Mouse (Mus musculus) stomach, postnatal 0 days (tissue): ENCODE results near the gene Map4k1. TPM values are rescaled to one million over a fixed set of nuclear protein-coding genes. Genes with fewer than 3 reads are reported as not detected.

ENCODE experiments used
- ATAC-seq: fragments of 200-750 bp; cut with Nextera tagmentation; 2 replicates; pipeline ENCODE4 v1.8.0; 2017; ENCODE audit not compliant: low FRiP score, low TSS enrichment
- DNase-seq: peaks from one replicate; pipeline ENCODE4 v3.0.0-alpha.2; 2016; ENCODE audit warnings: low spot score
- H3K27ac ChIP-seq: fragments of 300-500 bp; sonication (generic); replicated peaks from 2 replicates; pipeline ENCODE4 v1.5.1; 2014; ENCODE audit warnings: mild to moderate bottlenecking, control low read depth
- H3K27me3 ChIP-seq: fragments of 300-500 bp; sonication (generic); 2 replicates; pipeline ENCODE4 v1.6.1; 2014; ENCODE audit warnings: low read length; ENCODE audit not compliant: control insufficient read depth, insufficient read depth
- H3K36me3 ChIP-seq: fragments of 300-500 bp; sonication (generic); 2 replicates; pipeline ENCODE4 v1.6.1; 2014; ENCODE audit warnings: low read length, mixed read lengths; ENCODE audit not compliant: control insufficient read depth, insufficient read depth
- H3K4me1 ChIP-seq: fragments of 300-500 bp; sonication (generic); replicated peaks from 2 replicates; pipeline ENCODE4 v1.6.1; 2014; ENCODE audit warnings: antibody characterized with exemption; ENCODE audit not compliant: control insufficient read depth, insufficient read depth
- H3K4me2 ChIP-seq: fragments of 300-500 bp; sonication (generic); replicated peaks from 2 replicates; pipeline ENCODE4 v1.6.1; 2014; ENCODE audit warnings: low read depth, mild to moderate bottlenecking, control low read depth, moderate library complexity
- H3K4me3 ChIP-seq: fragments of 300-500 bp; sonication (generic); 2 replicates; pipeline ENCODE4 v1.5.1; 2014; ENCODE audit warnings: low read depth, low read length, control low read depth
- H3K9ac ChIP-seq: fragments of 300-500 bp; sonication (generic); 2 replicates; pipeline ENCODE4 v1.6.1; 2014; ENCODE audit warnings: mild to moderate bottlenecking, low read length, control low read depth, mixed read lengths
- H3K9me3 ChIP-seq: fragments of 300-500 bp; sonication (generic); 2 replicates; pipeline ENCODE4 v1.6.1; 2016; ENCODE audit warnings: low read length; ENCODE audit not compliant: control insufficient read depth
- CTCF ChIP-seq: IDR thresholded peaks from 2 replicates; pipeline ENCODE4 v1.5.1; 2016; ENCODE audit warnings: antibody characterized with exemption, low read depth, mild to moderate bottlenecking, moderate library complexity
- EP300 ChIP-seq: optimal IDR thresholded peaks from 2 replicates; pipeline ENCODE3; 2016; ENCODE audit warnings: antibody characterized with exemption
- WGBS: fragments of 180-500 bp; shearing (Covaris S2); extraction: QIAGEN DNeasy Blood & Tissue Kit; methylation state at CpG from one replicate; pipeline ENCODE4 v1.1.7; 2014; 5-methylcytosine and 5-hydroxymethylcytosine counted together
- polyA plus RNA-seq: library from polyadenylated mRNA; unstranded; fragments of >200 nt; fragmentation: Nextera tagmentation; extraction: Ambion mirVana; gene quantifications from 2 replicates; pipeline ENCODE4 v1.2.1, GENCODE M21; 2015

Map4k1 gene
- polyA plus RNA-seq, 1 experiment from 2014 or later: 3.6 TPM

DNA sequence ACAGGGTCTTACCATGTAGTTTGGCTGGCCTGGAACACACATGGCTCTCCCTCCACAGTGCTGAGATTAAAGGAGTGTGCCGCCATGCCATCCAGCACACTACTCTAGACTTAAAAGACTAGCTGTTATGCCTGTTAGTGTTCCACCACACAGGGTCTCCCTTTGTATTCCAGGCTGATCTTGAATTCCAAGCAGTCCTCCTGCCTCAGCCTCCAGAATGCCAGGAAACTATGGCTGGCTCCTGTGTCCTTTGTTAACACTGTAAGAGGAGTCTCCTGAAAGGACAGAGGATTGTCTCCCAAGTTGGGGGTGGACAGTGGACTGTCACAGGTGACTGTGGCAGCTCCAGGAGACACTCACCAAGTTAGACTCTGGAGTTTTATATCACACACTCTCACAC, 12.6 kb upstream of the Map4k1 start:
- Histone ChIP-seq H3K4me1 (0 out of 2 replicates have a peak, but pooled peaks cover 3% of the 10 kb centered on the region), H3K36me3 (peaks cover 10% of the 10 kb centered on the region), H3K9me3 (no peaks in the 10 kb centered on the region), H3K4me3 (no peak overlapping the region), H3K9ac (no peak overlapping the region), H3K27me3 (no peaks in the 10 kb centered on the region), H3K4me2 (no peak overlapping the region), H3K27ac (peak overlapping the region; percentile 82)
- ATAC-seq (no peak), DNase-seq (no peak)
- TF ChIP-seq EP300 (no peak), CTCF (no peak)
- 90% methylated on average over 1 of the region's 1 CpGs for WGBS

DNA sequence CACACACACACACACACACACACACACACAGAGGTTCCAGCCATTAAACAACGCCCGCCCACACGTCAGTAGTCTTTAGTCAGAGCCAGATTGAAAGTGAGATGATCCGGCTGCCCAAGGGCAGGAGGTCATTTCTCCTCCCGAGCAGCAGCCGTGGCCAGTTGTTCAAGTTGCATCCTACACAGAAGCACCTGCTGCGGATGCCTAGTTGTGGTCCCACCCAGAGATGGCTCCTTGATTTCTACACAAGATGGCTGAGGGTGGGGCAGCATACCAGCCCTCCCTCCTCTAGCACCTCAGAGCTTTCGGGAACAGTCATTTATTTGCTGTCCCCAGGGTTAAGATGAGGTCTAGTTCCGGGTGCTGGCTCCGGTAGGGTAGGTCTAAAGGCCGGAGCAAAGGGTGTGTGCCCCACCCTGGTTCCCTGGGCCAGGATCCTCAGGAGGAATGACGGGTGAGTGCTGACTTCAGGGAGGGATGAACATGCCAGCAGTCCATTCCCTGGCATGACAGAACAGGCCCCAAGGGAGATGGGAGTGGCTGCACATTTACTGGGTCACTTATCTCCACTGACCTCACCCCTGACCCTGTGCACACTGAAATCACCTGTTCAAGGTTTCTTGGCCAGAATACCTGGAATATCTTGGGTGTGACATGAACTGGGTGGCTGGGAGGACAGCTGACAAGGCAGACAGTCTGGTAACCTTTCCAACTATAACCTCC, 12.0 kb upstream of the Map4k1 start:
- no peak overlapping the region for H3K4me2 ChIP-seq
- no peak overlapping the region for H3K9ac ChIP-seq
- H3K27me3 ChIP-seq: no peaks in the 10 kb centered on the region
- H3K4me3 ChIP-seq: no peak overlapping the region
- H3K4me1 ChIP-seq: 0 out of 2 replicates have a peak, but pooled peaks cover 3% of the 10 kb centered on the region
- H3K9me3 ChIP-seq: no peaks in the 10 kb centered on the region
- DNase-seq (peak; percentile 77), ATAC-seq (peak; percentile 88)
- WGBS: 30% methylated on average over 12 of the region's 12 CpGs
- TF ChIP-seq CTCF: no peak
- peak; percentile 82 for TF ChIP-seq EP300
- peak overlapping the region; percentile 82 for H3K27ac ChIP-seq
- H3K36me3 ChIP-seq: peaks cover 10% of the 10 kb centered on the region

GRCm38 (mm10) chr7:28971029-28971428, 10.8 kb upstream of the Map4k1 start:
- no peak overlapping the region for H3K4me2 ChIP-seq
- H3K27ac ChIP-seq: peak overlapping the region; percentile 82
- WGBS: 68% methylated on average over 7 of the region's 7 CpGs
- ATAC-seq (peak; percentile 67), DNase-seq (peak; percentile 72)
- peaks cover 10% of the 10 kb centered on the region for H3K36me3 ChIP-seq
- H3K27me3 ChIP-seq: no peaks in the 10 kb centered on the region
- H3K4me3 ChIP-seq: no peak overlapping the region
- H3K4me1 ChIP-seq: 0 out of 2 replicates have a peak, but pooled peaks cover 3% of the 10 kb centered on the region
- no peak overlapping the region for H3K9ac ChIP-seq
- no peaks in the 10 kb centered on the region for H3K9me3 ChIP-seq
- no peak for TF ChIP-seq CTCF
- TF ChIP-seq EP300: peak; percentile 38

DNA sequence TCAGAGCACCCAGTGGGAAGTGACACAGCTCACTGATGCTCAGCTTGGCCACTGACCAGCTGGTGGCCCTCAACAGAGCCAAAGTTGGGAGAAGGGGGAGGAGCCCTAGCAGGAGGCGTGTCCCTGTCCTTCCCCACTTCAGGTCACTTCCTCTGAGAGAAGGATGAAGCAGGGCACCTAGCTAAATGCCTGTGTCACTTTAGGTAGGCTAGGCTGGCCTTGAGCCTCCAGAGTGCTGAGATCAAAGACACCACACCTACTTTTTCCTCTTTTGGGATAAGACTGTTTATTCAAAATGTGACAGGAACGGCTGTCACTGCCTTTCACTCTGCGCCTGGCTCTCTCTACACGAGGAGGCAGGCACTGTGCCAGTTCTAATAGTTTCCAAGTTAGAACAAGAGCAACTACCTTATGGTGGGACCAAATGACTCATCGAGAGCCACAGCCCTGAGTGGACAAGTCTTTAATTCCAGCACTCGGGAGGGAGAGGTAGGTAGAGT, 10.0 kb upstream of the Map4k1 start:
- Histone ChIP-seq H3K27me3 (no peaks in the 10 kb centered on the region), H3K27ac (peak overlapping the region; percentile 82), H3K9me3 (no peaks in the 10 kb centered on the region), H3K9ac (no peak overlapping the region), H3K4me1 (0 out of 2 replicates have a peak, but pooled peaks cover 3% of the 10 kb centered on the region), H3K4me3 (no peak overlapping the region), H3K4me2 (no peak overlapping the region), H3K36me3 (peaks cover 10% of the 10 kb centered on the region)
- peak; percentile 21 for ATAC-seq
- WGBS: 22% methylated on average over 6 of the region's 6 CpGs
- DNase-seq: peak; percentile 71
- TF ChIP-seq CTCF: no peak
- no peak for TF ChIP-seq EP300

DNA sequence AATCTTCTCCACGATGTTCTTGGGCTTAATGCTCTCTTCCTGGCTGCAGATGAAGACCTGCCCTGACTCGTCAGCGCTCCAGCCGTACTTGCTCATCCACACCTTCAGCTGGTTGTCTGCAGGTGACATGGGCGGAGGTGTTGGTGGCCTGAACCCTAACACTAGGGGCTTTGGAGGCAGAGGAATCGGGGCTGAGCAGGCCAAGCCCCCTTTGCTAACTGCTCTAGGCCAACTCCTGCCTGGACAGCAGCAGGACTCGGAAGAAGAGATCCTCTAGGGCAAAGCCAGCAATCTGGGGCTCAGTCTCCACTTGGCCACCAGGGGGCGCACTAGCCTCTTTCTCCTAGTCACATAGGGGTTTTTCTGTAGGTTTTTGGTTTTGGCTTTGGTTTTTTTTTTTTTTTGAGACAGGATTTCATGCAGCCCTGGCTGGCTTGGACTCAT, 9.3 kb upstream of the Map4k1 start:
- ATAC-seq (no peak), DNase-seq (peak; percentile 82)
- Histone ChIP-seq H3K4me1 (0 out of 2 replicates have a peak, but pooled peaks cover 3% of the 10 kb centered on the region), H3K36me3 (peaks cover 17% of the 10 kb centered on the region), H3K27ac (peak overlapping the region; percentile 82), H3K9ac (no peak overlapping the region), H3K9me3 (no peaks in the 10 kb centered on the region), H3K4me3 (no peak overlapping the region), H3K4me2 (peak overlapping the region; percentile 6; the same call in 1 of the 2 replicates), H3K27me3 (no peaks in the 10 kb centered on the region)
- 49% methylated on average over 8 of the region's 8 CpGs for WGBS
- peak; percentile 81 for TF ChIP-seq CTCF
- TF ChIP-seq EP300: no peak

- Histone ChIP-seq H3K9ac (no peak overlapping the region), H3K36me3 (peaks cover 21% of the 10 kb centered on the region), H3K4me3 (no peak overlapping the region), H3K4me2 (no peak overlapping the region), H3K4me1 (0 out of 2 replicates have a peak, but pooled peaks cover 3% of the 10 kb centered on the region), H3K27me3 (no peaks in the 10 kb centered on the region), H3K9me3 (no peaks in the 10 kb centered on the region), H3K27ac (no peak overlapping the region)
- TF ChIP-seq CTCF (peak; percentile 58), EP300 (no peak)
- no peak for DNase-seq
- WGBS: 81% methylated on average over 8 of the region's 8 CpGs
- no peak for ATAC-seq
Measured at GRCm38 (mm10) chr7:28973025-28973424, 8.8 kb upstream of the Map4k1 start.
